Mouse (Mus musculus): ENCODE data around the gene Olfm1.

Olfm1 gene

DNA sequence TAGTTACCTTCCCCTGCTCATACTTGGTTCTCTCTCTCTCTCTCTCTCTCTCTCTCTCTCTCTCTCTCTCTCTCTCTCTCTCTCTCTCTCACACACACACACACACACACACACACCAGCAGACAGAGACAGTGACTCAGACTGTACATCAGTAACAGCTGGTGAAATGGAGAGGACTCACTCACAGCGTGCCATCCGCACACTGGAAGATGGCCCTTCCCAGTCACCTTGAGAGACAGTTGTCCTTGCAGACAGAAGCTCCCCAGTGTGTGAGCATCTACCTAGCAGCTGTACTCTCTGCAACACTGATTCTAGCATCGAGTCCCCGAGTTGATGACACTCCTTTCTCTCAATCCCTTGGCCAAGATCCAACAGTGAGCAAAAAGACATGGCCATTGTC lies 35.6 kb downstream of the Olfm1 start:
- in situ Hi-C loops (cut with MboI, MseI) = no loop called here

DNA sequence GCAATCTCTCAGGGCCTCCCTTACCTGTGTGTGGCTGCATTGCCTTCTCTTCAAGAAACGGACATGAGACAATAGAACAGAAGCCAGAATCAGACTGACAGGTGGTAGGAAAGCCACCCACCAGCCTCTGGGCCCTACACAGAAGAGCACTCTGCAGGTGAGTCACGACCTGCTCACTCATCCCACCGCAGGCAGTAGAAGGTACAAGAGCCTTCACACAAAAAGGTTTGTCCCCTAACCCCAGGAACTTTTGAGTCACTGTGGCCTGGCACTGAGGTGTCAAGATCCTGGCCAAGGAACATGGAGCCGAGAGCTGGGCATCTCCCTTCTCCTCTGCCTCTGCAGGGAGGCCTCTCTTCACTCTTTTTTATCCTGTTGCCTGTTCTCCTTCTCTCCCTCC lies 42.3 kb downstream of the Olfm1 start:
- in situ Hi-C loops (cut with MboI, MseI) = no loop called here

DNA sequence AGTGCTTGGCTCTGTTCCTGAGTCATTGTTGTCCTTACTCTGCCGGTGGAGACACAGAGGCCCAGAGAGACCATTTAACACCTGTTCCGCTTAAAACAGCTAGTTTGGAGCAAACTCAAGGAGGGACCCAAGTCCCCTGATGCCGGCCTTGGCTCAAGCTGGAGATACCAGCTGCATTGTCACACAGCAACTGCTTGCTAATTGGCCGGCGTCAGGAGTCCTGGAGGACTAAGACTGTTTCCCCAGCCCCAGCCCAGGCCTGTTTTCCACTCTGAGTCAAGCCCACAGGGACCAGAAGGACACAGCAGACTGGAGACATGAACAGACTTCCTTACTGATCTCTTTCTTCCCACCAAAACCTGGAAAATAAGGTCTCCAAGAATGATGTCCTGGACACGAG lies 43.7 kb downstream of the Olfm1 start:
- in situ Hi-C loops (cut with MboI, MseI) = no loop called here

DNA sequence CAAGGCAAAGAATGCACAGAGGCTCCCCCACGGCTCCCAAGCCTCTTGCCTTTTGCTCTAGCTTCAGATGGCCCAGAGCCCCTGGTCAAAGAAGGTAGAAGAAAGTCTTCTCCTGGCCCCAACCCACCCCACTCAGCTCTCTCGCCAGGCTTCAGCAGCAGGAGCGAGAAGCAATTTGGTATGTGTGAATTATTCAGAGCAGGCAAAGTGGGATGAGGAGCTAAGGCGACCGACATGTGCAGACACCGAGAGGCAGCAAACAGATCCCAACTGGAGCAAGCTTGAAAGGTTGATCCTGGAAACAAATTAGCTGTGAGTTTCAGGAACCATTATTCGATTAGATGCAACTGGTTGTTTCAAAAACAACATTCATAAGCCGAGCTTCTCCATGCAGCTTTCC lies 46.8 kb downstream of the Olfm1 start:
- in situ Hi-C loops (cut with MboI, MseI) = no loop called here

DNA sequence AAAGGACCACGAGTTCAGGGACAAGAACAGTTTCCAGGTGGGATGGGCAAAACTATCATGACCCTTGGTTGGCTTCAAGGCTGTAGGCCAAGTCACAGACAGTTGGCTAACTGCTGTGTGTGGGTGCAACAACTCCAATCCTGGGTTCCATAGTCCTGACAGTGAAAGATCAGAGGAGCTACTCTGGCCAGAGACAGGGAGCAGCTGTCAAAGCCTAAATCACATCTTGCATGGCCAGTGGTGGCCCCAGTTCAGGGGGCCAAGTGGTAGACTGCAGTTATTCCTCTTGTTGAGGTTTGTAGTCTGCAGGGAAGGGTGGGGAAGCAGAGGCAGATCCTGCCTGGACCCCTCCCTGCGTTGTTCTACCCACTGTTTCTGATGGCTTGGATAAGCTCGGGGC lies 48.1 kb downstream of the Olfm1 start:
- in situ Hi-C loops (cut with MboI, MseI) = no loop called here

DNA sequence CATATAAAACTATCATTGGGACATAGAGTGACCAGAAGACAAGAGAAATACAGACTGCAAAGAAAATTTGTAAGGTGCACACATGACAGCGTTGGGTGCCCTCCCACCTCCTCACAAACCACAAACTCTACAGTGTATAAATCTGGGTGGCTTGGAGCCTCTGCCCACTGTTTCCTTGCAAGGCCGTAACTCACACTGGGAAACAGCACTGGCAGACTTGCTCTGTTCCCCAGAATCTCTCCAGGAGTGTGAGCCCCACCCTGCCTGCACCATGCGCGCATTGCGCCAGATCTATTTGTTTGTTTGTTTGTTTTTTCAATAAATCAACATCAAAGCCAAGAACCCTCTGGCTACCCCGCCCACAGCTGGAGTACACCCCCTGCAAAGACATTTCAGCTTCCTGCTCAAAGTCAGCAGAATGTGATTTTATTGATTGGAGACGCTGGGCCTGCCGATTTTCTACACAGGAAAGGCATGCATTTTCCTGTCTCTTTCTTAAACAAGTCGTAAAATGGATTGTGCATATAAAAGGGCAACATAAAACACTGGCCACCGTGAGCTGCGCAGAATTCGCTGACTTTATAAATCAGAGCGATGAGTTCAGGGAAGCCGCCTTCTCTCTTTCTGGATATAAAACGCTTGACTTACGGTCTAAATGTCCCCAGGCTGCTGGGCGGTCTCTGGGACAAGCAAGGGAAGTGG lies 48.9 kb downstream of the Olfm1 start:
- in situ Hi-C loops (cut with MboI, MseI) = no loop called here

DNA sequence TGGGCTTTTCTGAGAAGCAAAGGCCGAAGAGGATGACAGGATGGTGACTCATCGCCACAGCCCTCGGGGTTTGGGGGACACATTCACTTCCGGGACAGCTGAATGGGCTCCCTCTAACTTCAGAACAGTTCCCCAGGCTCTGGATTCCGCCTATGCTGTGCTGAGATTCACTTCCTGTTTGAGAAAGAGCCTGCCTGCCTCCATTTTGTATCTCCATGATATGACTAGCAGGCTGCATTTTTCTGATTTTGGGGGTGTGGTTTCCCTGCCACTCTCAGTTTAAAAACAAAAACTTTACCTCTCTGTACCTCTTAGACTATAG lies 49.4 kb downstream of the Olfm1 start:
- in situ Hi-C loops (cut with MboI, MseI) = no loop called here

DNA sequence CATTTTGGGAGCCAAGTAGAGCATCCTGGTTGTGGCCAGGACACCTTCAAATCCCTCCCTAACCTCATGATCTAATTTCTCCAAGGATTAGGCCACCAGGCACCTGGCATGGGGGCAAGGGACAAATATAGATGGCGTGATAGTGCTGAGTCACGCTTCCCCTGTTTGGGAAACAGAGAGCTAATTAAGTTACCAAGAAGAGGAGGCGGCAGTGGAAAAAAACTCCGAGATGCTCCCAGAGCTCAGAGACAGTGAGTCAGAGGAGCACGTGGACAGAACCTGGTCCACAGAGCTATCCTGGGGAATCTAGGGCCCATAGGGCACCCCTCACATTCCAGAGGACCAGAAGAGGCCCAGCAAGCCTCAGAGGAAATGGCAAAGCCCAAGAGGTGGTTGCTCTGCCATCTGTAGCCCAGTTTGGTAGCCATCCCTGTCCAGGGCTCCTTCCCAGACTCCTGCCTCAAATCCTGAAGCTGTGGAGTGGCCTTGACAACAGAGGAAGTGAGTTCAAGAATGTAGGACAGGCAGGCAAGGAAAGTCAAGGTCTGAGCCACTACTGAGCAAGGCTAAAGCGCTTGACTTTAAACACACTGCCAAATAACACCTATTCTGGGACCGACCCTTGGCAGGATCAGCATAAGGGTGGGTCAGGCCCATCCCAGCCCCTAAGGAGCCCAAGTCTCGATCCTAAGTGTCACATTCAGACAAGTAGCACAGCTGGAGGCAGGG lies 52.0 kb downstream of the Olfm1 start:
- in situ Hi-C loops (cut with MboI, MseI) = no loop called here

DNA sequence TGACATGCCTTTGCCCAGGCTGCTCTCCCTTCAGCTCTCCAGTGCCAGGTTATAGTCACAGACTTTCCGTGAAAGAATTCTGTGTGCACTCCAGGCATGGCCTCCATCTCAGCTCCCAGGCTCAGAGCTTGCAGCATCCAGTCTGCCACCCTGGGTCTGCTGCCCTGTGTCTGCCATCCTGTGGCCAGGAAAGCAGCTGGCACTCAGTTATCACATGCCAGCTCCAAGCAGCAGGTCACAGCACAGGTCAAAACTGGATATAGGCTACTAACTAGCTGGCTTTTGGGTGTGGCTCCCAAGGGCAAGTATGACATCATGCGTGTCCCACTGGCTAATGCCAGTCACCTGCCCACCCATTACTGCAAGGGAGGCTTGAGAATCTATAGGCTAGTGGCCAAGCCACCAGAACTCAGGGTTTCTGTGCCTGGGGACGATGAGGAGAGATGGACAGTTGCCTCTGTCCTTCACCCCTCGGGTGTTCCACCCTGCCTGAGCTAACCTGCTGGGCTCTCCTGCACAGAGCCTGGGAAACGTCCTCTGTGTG lies 53.4 kb downstream of the Olfm1 start:
- in situ Hi-C loops (cut with MboI, MseI) = no loop called here

DNA sequence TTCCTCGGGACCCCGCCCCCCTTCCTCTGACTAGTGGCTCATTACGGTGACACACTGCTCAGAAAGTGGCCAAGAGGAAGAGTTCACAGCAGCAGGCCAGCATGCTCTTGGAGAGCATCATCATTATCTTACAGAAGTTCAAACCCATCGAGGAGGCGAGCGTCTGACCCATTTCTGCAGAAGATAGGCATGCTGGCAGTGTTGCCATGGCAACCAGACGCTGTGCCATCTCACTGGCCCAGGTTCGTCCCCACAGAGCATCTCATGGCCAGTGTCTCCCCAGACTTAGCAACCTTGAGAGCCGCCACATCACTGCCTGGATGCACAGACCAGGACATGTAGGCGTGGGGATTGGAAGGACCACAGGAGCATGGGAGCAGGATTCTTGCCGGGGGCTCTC lies 54.3 kb downstream of the Olfm1 start:
- in situ Hi-C loops (cut with MboI, MseI) = no loop called here

DNA sequence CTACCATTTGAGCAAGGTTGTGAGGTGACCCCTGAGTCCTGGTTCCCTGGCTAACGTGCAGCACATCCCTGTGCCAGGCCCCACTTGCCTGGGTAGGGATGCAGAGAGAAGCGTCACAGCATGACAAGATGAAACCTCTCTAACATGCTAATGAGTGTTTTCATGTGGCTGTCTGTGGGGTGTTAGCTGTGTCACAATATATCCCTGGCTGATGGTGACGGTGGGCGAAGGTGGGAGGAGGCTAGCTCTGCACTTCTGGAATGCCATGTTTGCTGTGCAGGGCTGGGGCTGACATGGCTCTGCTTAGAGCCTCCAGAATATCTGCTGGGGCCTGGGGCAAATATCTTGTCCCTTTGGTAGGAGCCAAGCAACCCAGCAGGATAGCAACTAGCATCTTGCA lies 59.8 kb downstream of the Olfm1 start:
- in situ Hi-C loops (cut with MboI, MseI) = no loop called here

DNA sequence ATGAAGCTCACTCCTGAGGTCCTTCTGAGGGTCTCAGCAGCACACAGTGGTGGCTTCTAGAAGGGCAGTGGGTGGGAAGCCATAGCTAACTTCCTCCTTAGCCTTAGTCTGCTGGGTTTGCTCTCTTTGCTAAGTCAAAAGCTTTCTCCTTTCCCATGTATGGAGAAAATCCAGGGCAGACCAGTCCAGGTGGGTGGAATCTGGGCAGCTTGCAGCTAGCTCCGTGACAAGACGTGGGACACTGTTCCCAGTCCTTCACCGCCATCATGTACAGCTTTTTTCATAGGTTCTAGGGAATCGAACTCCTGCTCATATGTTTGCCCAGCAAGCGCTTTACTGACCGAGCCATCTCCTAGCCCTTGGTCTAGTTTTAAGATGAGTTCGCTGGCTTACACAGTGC lies 63.2 kb downstream of the Olfm1 start:
- in situ Hi-C loops (cut with MboI, MseI) = no loop called here

DNA sequence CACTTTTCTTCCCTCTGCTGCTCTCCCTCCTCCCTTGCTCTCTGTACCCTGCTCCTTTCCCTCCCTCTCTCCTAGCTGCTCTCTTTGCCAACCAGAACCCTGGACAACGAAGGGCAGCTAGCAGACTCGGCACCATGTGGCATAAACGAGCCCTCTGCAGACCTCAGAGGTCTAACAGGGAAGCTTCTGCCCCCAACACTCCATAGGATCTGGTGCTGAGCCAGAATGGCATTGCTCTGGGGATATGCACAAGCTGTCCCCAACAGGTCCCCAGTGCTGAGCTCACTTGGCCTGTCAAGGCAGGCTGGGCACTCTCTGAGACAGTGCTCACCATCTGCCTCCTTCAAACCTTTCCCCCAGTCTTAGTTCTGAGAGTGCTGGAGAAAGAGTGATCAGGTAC lies 68.6 kb downstream of the Olfm1 start:
- in situ Hi-C loops (cut with MboI, MseI) = no loop called here

DNA sequence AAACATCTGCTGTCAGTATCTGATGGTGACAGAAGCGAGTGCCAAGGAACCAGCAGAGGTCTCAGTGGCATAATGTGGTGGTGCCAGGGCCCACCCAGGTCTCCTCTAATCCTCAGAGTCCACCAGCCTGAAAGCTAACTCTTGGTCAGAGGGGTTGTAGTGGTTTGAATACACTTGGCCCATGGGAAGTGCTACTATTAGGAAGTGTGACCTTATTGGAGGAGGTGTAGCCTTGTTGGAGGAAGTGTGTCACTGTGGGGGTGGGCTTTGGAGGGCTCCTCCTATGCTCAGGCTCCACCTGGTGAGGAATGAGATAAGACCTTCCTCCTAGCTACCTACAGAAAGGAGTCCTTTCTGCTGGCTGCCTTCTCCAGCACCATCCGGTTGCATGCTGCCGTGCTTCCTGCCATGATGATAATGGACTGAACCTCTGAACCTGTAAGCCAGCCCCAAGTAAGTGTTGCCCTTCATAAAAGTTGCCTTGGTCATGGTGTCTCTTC lies 75.0 kb downstream of the Olfm1 start:
- in situ Hi-C loops (cut with MboI, MseI) = no loop called here

DNA sequence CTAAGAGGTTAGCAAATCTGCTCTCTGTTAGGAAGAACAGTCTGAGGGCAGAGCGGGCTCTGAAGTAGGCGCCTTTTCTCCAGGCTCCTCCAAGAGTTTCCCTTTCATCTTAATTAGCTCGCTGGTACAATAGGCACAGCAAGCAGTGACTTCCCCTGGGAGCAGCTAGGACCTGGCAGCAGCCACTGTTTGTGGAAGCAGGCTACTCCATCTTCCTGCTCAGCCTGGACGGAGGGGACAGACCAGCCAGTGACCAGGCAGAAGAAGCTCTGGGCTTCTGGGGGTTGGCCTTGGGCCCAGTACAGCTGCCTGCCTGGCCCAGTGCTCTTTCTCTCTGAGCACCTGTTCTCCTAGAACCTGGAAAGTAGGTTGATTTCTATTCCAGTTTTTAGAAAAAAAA lies 77.8 kb downstream of the Olfm1 start:
- in situ Hi-C loops (cut with MboI, MseI) = loop anchor here (5.0 kb wide), 1 partner anchor 68 kb away; no protein-coding TSS in a partner anchor

DNA sequence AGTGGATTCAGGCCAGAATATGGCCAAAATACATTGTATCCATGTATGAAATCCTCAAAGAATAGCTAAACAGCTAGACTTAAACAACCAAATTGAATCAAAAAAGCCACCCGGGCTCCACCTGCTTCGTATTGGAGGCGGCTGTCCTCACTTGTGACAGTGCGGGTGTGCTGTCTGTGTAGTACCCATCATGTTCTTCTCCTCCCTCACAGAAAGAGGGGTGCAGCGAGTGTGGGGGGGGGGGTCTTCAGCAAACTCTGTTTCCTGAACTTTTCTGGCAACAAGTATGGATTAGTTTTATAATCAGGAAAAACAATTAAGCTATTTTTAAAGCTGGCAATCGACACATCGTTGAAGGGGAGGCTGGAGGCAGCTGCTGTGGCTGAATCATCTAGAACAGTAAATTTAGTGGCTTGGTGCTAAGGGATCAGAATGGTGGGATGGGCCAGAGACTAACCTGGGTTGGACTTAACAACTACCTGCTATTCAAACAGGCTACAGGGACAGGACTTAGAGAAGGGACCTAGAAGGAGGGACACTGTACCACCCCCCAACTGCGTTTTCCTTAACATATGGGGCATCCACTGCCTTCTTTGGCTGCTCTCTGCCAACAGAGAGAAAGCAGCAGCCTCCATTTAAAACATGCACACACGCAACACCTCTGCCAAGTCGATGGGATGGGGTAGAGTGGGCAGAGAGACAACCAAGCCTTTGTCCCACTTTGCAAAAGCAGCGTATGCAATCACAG lies 79.6 kb downstream of the Olfm1 start:
- in situ Hi-C loops (cut with MboI, MseI) = loop anchor here (5.0 kb wide), 1 partner anchor 70 kb away; no protein-coding TSS in a partner anchor

DNA sequence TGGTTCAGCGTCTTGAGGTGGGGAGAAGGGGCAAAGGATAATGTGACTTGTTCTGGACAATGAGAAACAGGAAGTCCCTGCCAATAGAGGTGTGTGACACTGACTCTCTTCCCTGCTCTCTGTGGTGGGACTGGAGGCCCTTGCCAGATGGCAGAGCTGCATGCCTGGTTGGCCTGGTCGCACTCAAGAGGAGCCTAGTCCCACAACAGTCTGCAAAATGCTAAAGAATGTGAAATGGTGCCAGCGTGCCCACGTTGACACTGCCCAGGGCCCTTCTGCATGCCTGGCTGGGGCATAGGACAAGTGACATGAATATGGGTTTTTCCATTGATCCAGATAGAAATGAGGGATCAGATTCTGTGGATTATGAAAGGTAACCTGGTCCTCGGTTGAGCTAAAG lies 81.2 kb downstream of the Olfm1 start:
- in situ Hi-C loops (cut with MboI, MseI) = loop anchor here (5.0 kb wide), 1 partner anchor 72 kb away; no protein-coding TSS in a partner anchor

DNA sequence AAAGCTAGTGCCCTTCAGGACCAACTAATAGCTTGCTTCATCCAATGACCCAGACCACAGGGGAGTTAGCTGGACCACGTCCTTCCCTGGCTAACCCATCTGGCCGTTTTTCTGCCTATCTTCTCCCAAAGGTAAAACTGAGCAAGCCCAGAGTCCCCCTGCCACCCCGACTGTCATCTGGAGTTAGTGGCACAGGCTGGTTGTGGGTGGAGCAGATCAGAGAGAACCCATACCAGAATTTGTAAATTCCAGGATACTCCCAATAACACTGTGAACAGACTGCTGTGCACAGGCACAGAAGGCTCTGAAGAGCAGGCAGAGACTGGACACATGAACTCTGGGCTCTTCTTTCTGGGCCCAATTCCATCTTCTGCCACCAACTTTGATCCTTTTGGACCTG lies 82.6 kb downstream of the Olfm1 start:
- in situ Hi-C loops (cut with MboI, MseI) = no loop called here

DNA sequence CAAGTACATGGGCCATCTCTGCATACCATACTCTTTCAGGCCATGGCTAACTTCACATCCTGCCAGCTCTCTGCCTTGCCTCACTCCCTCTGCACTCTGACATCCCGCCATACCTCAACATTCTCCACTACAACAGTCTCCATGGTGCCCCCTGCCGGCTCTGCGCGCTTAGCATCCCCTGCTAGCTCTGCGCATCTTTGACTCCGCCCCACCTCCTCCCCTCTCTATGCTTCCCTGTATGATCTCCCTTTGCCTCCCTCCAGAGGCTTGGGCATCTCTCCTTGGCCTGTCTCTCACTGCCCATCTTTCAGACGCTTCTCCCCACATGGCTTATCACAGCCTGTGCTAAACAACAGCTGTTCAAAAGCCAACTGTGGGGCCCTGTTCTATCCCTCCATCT lies 85.4 kb downstream of the Olfm1 start:
- in situ Hi-C loops (cut with MboI, MseI) = no loop called here

DNA sequence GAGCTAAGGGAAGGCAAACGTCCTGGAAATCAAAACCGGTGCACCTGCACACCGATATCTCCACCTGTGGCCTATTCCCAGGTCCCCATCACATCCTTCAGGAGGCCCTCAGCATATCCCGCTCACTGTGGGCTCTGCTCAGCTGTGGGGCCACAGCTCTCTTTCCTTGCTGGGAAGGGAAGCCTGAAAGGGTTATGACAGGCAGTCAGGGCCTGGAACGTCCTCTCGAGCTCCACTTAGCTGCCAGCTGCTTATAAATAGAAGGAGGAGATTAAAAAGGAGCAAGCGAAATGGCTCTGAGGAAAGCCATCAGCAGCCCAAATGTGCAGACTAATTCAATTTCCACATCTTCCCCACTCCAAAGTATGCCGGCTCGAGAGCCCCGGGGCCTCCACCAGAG lies 86.1 kb downstream of the Olfm1 start:
- in situ Hi-C loops (cut with MboI, MseI) = no loop called here

Measured in T-helper 1 cell (primary cell).